Mouse (Mus musculus) gastrocnemius, postnatal 14 days (tissue): ENCODE data around the gene Ttc33. TPM values are rescaled to one million over a fixed set of nuclear protein-coding genes. Genes with fewer than 3 reads are reported as not detected.
"Not testable (repeated sequence)": the region's sequence is repeated elsewhere in the genome, so short reads cannot be mapped to it uniquely, and the experiment has no call there.

Experiments used
- DNase-seq: peaks from one replicate; pipeline ENCODE4 v3.0.0; 2021; ENCODE audit warnings: mixed read lengths
- intact Hi-C: fragments of 180-260 bp; cut with DNase I; formaldehyde crosslinking; loops from one replicate; pipeline ENCODE4 v1.15.1; 2025; ENCODE audit warnings: low total_unique reads
- total RNA-seq, 2 experiments: library from RNA; stranded (reverse); gene quantifications; 2 replicates each; pipeline ENCODE4 v1.2.3; 2021

The Ttc33 gene
- total RNA-seq, 2 experiments from 2014 or later = 32.6 to 37.3 TPM

DNA sequence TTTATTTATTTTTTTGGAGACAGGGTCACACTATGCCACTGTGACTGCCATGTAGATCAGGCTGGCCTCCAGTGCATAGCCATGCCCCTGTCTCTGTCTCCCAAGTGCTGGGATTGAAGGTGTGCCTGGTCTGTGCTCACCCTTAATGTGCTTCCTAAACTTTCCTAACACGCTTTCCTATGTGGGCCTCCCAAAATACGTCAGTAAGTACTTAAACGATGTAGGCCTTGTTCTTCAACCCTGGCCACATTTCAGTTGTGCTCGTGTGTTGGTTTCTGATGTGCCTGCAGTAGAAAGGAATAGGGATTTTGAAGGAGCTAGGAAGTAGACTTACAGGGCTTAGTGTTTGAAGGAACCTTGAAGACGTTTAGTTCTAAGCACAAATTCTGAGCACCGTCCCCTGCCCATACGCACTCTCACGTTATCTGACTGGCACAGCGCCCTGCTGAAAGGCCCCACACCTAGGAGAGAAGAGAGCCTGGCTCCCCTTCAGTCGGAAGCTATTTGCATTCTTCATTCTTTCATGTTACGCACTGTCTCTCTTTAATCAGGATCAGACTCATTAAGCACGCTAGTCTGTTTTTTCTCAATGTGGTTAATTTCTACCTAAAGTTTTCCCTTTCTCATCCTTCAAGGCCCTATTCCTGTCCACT lies 20.1 kb upstream of the Ttc33 start:
- no peak for DNase-seq
- intact Hi-C loops = no loop called here

DNA sequence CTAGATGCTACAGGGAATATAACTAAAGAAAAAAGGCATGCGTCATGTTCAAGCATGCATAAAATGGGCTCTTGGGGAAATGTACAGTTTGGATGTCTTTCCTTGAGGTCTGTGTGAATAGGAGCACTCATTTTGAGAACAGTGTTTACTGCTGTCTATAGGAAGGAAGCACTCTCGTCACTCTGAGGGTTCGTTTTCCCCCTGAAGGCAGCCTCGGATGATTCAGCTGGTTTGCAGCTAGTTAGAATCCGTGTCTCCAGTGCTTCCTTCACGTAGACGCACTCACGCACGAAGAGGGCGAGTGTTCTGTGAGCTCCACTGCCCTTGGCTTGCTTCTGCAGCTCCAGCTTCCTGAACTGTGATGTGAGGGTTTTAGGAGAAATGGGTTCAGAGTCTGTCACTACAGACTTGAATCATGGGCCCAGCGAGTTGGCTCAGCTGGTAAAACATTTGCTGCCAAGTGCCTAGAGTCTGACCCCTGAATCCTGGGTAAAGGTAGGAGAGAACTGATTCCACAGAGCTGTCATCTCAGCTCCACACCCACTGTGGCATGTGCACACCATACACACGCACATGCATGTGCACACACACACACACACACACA lies 12.0 kb upstream of the Ttc33 start:
- intact Hi-C loops = no loop called here
- no peak for DNase-seq

- DNase-seq = no peak
- intact Hi-C loops = loop anchor here (10.0 kb wide), 1 partner anchor 70 kb away; the partner anchor contains the start of gene Rpl37
Observed at GRCm38 (mm10) chr15:5184668-5185330, 526 bp upstream of the Ttc33 start.

- intact Hi-C loops = loop anchor here (10.0 kb wide), 1 partner anchor 71 kb away; the partner anchor contains the start of gene Rpl37
Observed at GRCm38 (mm10) chr15:5186293-5186675, 959 bp downstream of the Ttc33 start.

DNA sequence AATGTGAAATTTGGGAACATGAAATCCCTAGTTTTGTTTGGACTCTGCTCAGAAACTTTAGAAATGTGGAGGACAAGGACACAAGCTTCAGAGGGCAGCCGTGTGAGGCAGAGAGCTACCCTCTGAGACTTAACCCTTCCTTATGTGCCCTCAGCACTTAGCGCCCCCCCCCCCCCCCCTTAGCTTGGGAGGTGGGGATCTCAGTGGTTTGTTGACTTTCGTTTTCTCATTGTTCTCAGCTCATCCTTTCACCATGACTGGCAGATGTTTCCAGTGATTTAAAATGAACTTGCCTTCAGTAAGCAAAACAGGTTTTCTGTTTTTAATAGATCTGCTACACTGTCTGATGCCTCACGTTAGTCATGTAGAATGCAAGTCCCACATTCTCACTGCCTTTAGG lies 1.8 kb downstream of the Ttc33 start:
- no peak for DNase-seq
- intact Hi-C loops = loop anchor here (10.0 kb wide), 1 partner anchor 72 kb away; the partner anchor contains the start of gene Rpl37

More at GRCm38 (mm10) chr15:5186293-5186675, 959 bp downstream of the Ttc33 start:
- DNase-seq = no peak

DNA sequence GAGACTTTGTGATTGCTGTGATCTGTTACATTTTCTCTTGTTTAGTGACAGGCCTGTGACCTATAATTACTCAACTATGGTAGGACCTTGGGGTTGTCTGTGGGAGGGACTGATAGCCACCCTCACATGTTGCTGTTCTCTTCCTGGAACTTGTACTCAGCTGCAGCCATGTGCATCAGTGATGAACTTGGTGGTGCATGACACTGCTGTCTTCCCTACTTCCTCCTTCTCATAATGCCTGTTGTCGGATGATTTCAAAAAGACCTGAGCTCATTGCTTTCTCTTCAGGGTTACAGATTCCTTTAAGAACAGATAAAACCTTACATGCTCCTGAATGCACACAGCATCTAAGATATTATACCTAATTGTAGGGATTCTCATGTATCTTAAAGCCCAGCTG lies 2.7 kb downstream of the Ttc33 start:
- intact Hi-C loops = loop anchor here (10.0 kb wide), 1 partner anchor 73 kb away; the partner anchor contains the start of gene Rpl37
- DNase-seq = no peak

DNA sequence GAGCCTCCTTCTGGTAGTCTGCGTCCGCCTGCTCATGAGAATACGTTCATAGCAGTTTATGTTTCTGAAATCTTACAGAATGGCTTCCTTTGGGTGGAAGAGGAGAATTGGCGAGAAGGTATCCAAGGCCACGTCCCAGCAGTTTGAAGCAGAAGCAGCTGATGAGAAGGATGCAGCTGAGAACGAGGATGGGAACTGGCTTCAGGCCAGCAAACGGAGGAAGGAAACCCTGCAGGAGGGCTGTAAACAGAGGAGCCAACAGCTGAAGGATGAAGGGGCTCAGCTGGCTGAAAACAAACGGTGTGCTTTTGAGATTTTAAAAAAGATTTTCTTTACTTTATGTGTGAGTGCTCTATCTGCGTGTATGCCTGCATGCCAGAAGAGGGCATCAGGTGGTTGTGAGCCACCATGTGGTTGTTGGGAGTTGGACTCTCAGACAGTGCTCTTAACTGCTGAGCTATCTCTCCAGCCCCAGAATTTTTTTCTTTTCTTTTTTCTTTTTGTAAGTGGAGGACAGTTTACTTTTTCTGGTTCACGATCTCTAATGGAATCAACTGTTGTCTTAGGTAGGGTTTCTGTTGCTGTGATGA lies 4.3 kb downstream of the Ttc33 start:
- peak; percentile 26 for DNase-seq
- intact Hi-C loops = loop anchor here (10.0 kb wide), 1 partner anchor 75 kb away; the partner anchor contains the start of gene Rpl37

DNA sequence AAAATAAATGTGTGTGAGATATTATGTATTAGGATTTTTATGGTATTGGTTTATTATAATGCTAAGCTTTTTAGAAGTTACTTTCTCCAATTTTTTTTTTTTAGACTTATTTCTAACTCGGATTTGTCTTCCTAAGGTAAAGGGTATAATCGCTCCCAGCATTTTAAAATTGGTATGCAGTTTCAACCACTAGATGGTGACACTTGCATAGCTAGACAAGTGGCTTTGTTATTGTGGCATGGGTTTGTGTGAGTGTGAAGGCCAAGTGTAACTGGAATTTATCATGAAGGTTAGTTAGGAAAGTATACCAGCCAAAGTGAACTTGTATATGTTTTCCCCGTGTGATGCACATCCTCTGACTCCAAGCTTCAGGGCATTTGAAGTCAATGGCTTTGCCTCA lies 8.5 kb downstream of the Ttc33 start:
- no peak for DNase-seq
- intact Hi-C loops = no loop called here

- DNase-seq = no peak
- intact Hi-C loops = no loop called here
Observed at GRCm38 (mm10) chr15:5194446-5194845, 9.1 kb downstream of the Ttc33 start.

GRCm38 (mm10) chr15:5194931-5195330 lies 9.6 kb downstream of the Ttc33 start:
- intact Hi-C loops = no loop called here
- DNase-seq = no peak

DNA sequence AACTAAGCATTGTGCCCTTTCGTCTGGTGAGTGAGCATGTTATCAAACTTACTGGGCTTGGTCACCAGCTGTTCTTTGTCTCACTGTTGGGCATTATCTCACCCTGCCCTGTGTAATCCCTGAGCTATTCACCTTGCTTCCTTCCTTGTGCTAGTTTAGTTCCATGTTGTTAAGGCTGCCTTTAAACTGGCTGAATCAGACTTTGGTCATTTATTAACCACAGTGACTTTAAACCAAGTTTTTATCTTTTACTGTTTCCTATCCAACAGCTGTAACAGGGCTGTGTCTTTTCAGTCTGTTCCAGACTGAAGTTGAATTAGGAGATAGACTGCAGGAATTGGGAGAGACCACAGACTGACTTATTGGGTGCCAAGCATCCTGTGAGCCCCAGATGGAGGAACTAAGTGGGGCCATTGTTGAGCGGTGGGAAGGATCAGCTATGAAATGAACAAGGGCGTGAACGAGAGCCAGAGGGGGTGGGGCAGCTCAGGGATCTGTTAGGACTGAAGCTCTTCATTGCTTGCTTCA lies 10.7 kb downstream of the Ttc33 start:
- intact Hi-C loops = no loop called here
- no peak for DNase-seq

DNA sequence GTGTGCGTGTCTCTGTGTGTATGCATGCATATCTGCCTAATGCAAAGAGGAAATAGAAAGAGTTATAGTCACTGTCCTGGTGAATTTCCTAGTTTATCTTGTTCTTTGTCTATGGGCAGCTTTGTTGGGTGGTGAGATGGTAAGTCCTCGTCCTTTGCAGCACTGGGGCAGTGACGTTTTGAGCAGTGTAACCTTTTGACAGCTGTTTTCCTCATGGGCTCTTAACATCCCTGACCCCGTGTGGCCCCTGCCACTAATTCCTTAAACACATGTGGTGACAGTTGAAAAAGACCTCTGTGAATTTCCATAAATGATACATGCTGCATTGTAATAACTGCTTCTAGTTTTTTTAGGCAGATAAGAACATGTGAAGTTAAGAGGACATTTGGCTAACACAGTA lies 11.4 kb downstream of the Ttc33 start:
- no peak for DNase-seq
- intact Hi-C loops = no loop called here

DNA sequence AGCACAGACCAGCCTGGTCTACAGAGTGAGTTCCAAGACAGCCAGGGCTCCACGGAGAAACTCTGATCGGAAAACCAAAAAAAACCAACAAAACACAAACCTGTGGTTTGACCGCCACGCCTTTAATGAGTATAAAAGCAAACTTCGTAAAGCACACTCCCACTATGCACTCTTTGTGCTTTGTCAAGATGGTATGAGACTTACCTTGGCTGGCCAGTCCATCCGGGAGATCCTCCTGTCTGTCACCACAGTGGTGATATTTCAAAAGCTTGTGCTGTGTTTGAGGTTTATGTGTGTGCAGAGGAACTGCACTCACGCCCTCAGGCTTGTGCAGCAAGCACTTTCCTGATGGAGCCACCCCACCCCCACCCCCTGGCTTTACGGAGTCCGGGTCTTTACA lies 19.9 kb downstream of the Ttc33 start:
- no peak for DNase-seq
- intact Hi-C loops = no loop called here

DNA sequence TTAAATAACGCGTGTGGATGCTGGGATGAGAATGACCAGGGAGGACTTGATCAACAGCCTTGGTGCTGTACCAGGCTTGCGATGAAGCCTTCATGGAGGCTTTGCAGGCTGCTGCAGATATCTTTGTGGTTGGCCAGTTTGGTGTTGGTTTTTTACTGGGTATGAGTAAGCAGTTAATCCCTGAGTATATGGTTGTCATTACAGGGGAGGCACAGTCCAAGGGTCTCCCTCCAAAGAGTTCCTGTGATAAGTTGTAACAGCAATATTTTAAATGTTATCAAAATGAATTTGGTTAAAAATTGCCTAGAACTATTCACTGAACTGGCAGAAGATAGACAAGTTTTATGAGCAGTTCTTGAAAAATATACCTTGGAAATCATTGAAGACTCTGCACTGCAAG lies 23.8 kb downstream of the Ttc33 start:
- intact Hi-C loops = no loop called here
- no peak for DNase-seq

- no peak for DNase-seq
- intact Hi-C loops = no loop called here
Observed at GRCm38 (mm10) chr15:5220491-5220890, 35.2 kb downstream of the Ttc33 start.

GRCm38 (mm10) chr15:5230746-5231145 lies 45.4 kb downstream of the Ttc33 start:
- intact Hi-C loops, DNase-seq: not testable (repeated sequence)

GRCm38 (mm10) chr15:5234659-5235058 lies 49.3 kb downstream of the Ttc33 start:
- intact Hi-C loops = loop anchor here (5.0 kb wide), 2 partner anchors 848 to 973 kb away; no protein-coding TSS in a partner anchor

DNA sequence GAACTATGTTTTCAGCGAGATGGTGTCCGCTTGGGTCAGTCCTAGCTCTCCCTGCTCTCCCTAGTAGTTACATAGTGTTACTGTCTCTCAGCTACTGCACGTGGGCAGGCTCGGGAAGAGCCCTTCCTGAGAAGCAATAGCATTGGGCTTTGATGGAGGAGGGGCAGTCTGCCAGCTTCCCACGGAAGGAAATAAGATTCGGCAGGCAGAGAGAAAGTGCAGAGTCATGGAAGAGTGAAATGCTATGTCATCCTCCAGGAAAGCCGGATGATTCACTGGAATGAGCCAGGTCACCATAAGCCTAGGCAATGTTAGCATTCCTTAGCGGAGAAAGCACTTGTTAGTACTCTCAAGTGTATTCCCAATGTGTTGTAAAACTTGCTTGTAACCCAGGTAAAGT lies 50.2 kb downstream of the Ttc33 start:
- DNase-seq = peak; percentile 30
- intact Hi-C loops = loop anchor here (5.0 kb wide), 2 partner anchors 847 to 972 kb away; no protein-coding TSS in a partner anchor

More at GRCm38 (mm10) chr15:5234659-5235058, 49.3 kb downstream of the Ttc33 start:
- no peak for DNase-seq

DNA sequence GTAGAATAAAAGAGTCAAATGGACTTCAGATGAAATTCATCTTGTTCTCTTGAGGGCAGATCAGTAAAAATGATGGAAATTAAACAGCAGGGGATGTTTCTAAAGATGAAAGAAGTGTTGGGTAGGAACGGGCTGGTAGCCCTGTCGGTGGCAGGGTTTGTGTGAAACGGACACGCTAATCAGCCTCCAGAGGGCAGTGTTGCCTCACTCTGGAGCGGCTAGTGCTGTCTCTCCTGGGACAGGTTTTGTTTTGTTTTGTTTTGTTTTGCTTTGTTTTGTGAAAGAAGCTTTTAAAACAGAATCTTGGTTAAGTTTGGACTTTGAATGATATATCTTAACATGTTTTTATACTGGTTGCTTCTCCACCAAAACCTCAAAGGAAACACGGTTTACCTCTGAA lies 51.2 kb downstream of the Ttc33 start:
- DNase-seq = peak; percentile 71

More for the DNA sequence above, 51.2 kb downstream of the Ttc33 start:
- intact Hi-C loops = loop anchor here (2.0 to 5.0 kb wide), 3 partner anchors 678 to 971 kb away; no protein-coding TSS in a partner anchor
